ENCODE assay signal across 24 mouse cellular contexts in the genomic region with DNA sequence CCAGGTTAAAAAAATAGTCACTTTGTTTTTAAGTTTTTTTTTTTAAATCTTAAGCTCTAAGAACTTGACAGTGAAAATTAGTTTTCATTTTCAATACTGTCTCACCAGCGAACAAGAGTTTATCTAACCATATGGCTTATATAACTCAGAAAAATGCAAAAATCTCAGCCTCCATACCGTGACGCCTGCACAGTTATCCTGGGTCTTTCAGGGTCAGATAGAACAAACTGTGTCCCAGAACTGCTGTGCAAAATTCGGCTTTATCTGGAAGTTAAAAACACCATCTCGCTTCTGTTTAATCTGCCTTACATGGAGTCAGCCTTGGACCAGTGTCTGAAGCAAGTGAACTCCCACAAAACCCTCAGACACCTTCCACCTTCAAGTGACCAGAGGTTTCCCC.
DNase-seq lines count a peak whose midpoint lies in the region; ATAC-seq and TF ChIP-seq lines count a peak whose summit lies in the region.
"Had no signal": no experiment of that assay in that cellular context is flagged by ENCODE, and none has a peak within 500 bp of the region (broad histone marks: within the 10 kb centered on the region; RNA-seq: fewer than 3 reads in every experiment).

No protein-coding gene starts in this region.

- intact Hi-C loops in left cerebral cortex, adult 2 months (cut with DNase I), result loop anchor here (1.0 to 2.0 kb wide), 3 partner anchors 17 to 70 kb away; partner anchors contain the start of gene Rgs7bp
- intact Hi-C loops in left cerebral cortex, postnatal 14 days (cut with DNase I), result no loop called here

- H3K9me3 ChIP-seq in kidney, embryonic 16.5 days (ENCODE audit: low read length), result peaks cover 6% of the 10 kb centered on the region
- H3K9me3 ChIP-seq: embryonic facial prominence, embryonic 13.5 days; embryonic facial prominence, embryonic 15.5 days; forebrain, embryonic 12.5 days had no signal

- H3K4me2 ChIP-seq in kidney, embryonic 16.5 days (replicated peaks; ENCODE audit: low read depth, low read length), result no peak overlapping the region
- H3K4me2 ChIP-seq: embryonic facial prominence, embryonic 13.5 days; embryonic facial prominence, embryonic 15.5 days; forebrain, embryonic 12.5 days had no signal

- no peak for TF ChIP-seq CTCF in left cerebral cortex, adult 2 months (IDR thresholded peaks at IDR 0.05)
- no peak for TF ChIP-seq CTCF in cortical plate, adult 2 months (IDR thresholded peaks at IDR 0.05; ENCODE audit: extremely low read depth, insufficient read depth, low read length)

- TF ChIP-seq POLR2A in cortical plate, adult 2 months (IDR thresholded peaks at IDR 0.05; ENCODE audit: extremely low read depth, insufficient read depth, low read length), result no peak

- H3K36me3 ChIP-seq in kidney, embryonic 16.5 days (ENCODE audit: insufficient read depth, low read length), result no peaks in the 10 kb centered on the region
- H3K36me3 ChIP-seq: embryonic facial prominence, embryonic 13.5 days; embryonic facial prominence, embryonic 15.5 days; forebrain, embryonic 10.5 days; forebrain, embryonic 12.5 days had no signal

- H3K27me3 ChIP-seq in kidney, embryonic 16.5 days (ENCODE audit: insufficient read depth, low read length), result no peaks in the 10 kb centered on the region
- H3K27me3 ChIP-seq: embryonic facial prominence, embryonic 13.5 days; embryonic facial prominence, embryonic 15.5 days; forebrain, embryonic 12.5 days had no signal

- no peak overlapping the region for H3K27ac ChIP-seq in kidney, embryonic 16.5 days (ENCODE audit: low read length)
- H3K27ac ChIP-seq in left cerebral cortex, adult 2 months, result peak overlapping the region; percentile 88
- peak overlapping the region; percentile 89 for H3K27ac ChIP-seq in cortical plate, adult 2 months (ENCODE audit: insufficient read depth, low read length)
- H3K27ac ChIP-seq: embryonic facial prominence, embryonic 13.5 days; embryonic facial prominence, embryonic 15.5 days; forebrain, embryonic 10.5 days; forebrain, embryonic 12.5 days had no signal

- ATAC-seq in kidney, embryonic 16.5 days (ENCODE audit: low FRiP score, low TSS enrichment), result 0 out of 2 replicates have a peak, but pooled peaks have one; percentile 31
- ATAC-seq: forebrain, embryonic 14.5 days; forebrain, embryonic 16.5 days had no signal

- 61% methylated on average over 5 of the region's 5 CpGs for WGBS in kidney, embryonic 16.5 days

- no peaks in the 10 kb centered on the region for H3K4me1 ChIP-seq in kidney, embryonic 16.5 days (ENCODE audit: insufficient read depth, low read length)
- H3K4me1 ChIP-seq in cortical plate, adult 2 months (ENCODE audit: control insufficient read depth, insufficient read depth, low read length), result peaks cover 13% of the 10 kb centered on the region; the same call in 1 of the 2 replicates
- H3K4me1 ChIP-seq: forebrain, embryonic 10.5 days; forebrain, embryonic 12.5 days had no signal

- H3K4me3 ChIP-seq in kidney, embryonic 16.5 days (ENCODE audit: low read length), result no peak overlapping the region
- no peak overlapping the region for H3K4me3 ChIP-seq in left cerebral cortex, adult 2 months
- no peak overlapping the region for H3K4me3 ChIP-seq in cortical plate, adult 2 months (ENCODE audit: insufficient read depth, low read length)
- H3K4me3 ChIP-seq: embryonic facial prominence, embryonic 13.5 days; embryonic facial prominence, embryonic 15.5 days; erythroblast, embryonic 14.5 days; forebrain, embryonic 10.5 days; forebrain, embryonic 12.5 days had no signal

- DNase-seq in kidney, adult 18-20 months, result no peak
- no peak for DNase-seq in left cerebral cortex, adult 2 months (ENCODE audit: extremely low spot score in 1 of 2, low spot score in 2 of 2)
- no peak for DNase-seq in left cerebral cortex, postnatal 14 days (ENCODE audit: low spot score in 2 of 2)
- peak; percentile 40 for DNase-seq in right cerebral cortex, adult 18-20 months
- no peak for DNase-seq in right cerebral cortex, postnatal 36 days (ENCODE audit: low spot score in 2 of 2)
- no peak for DNase-seq in spleen, adult 18-20 months
- DNase-seq: adrenal gland, adult 2 months; adrenal gland, postnatal 10 days; adrenal gland, postnatal 25 days; cerebellum, adult 11-12 months; cerebellum, adult 2 months; cerebellum, adult 9-10 months; cerebellum, postnatal 10 days; cerebellum, postnatal 25 days; embryo, embryonic 11 days had no signal

- no peak overlapping the region for H3K9ac ChIP-seq in kidney, embryonic 16.5 days (replicated peaks; ENCODE audit: low read length)
- H3K9ac ChIP-seq: embryonic facial prominence, embryonic 13.5 days; embryonic facial prominence, embryonic 15.5 days; forebrain, embryonic 12.5 days had no signal
